Mouse (Mus musculus): ENCODE results near the gene Idi1.

- TF ChIP-seq POLR2A (IDR thresholded peaks at IDR 0.05; ENCODE audit: borderline replicate concordance, extremely low read depth, low read depth, low read length) (no peak), CTCF (IDR thresholded peaks at IDR 0.05; ENCODE audit: insufficient read depth, low read length) (no peak)
Measured at GRCm38 (mm10) chr13:8886185-8886560, 872 bp downstream of the Idi1 start.

Data from lung, adult 2 months (tissue).